Mouse (Mus musculus) heart, postnatal 10 days (tissue): ENCODE measurements around the gene Amph. TPM values are rescaled to one million over a fixed set of nuclear protein-coding genes. Genes with fewer than 3 reads are reported as not detected.
"Not testable (repeated sequence)": the region's sequence is repeated elsewhere in the genome, so short reads cannot be mapped to it uniquely, and the experiment has no call there.

ENCODE experiments used
- DNase-seq, 2 experiments: peaks; one replicate each; pipeline ENCODE4 v3.0.0; 2021
- intact Hi-C: fragments of 180-260 bp; cut with DNase I; formaldehyde crosslinking; loops from one replicate; pipeline ENCODE4 v1.15.1; 2025
- total RNA-seq, 2 experiments: library from RNA; stranded (reverse); gene quantifications; 2 replicates each; pipeline ENCODE4 v1.2.3; 2021

Amph gene
- total RNA-seq, 2 experiments from 2014 or later, result 1.0 to 1.1 TPM

GRCm38 (mm10) chr13:19025091-19025688, 77.2 kb downstream of the Amph start:
- peak in 1 of 2 experiments; percentile 6 for DNase-seq
- intact Hi-C loops, result no loop called here

DNA sequence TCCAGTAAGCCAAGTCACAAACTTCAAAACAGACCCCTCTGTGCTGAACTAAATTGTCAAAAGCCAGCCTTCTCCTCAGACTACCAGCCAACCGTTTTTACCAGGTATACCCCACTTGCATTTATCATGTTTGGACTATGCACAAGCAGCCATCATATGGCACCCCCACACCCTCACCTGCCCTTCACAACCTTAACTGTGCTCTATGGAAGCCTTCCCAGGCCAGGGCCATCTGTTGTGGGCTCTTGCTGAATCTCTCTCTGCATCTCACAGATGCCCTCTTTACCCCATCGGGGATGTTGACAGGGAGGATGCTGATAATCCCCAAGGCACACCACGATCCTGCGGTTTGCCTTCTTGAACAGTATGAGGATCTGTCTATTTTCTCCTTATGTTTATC, 77.9 kb downstream of the Amph start:
- intact Hi-C loops, result no loop called here
- no peak for DNase-seq

DNA sequence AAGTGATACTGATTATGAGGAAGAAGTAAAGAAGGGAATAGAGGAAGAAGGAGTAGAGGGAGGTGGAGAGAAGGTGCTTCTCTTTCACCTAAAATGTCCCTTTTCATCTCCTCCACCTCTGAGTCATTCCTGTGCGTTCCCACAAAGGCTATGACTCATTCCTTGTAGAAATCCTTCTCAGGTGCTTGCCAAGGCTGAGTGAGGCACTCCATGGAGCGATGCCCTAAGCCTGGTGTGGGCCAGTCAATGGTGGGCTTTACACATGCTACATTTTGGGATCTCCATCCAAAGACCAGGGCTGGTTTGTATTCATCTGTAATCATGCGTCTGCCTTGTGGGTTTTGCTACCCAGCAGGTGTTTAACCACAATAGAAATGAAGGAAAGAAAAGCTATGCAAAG, 78.9 kb downstream of the Amph start:
- intact Hi-C loops, result no loop called here

DNA sequence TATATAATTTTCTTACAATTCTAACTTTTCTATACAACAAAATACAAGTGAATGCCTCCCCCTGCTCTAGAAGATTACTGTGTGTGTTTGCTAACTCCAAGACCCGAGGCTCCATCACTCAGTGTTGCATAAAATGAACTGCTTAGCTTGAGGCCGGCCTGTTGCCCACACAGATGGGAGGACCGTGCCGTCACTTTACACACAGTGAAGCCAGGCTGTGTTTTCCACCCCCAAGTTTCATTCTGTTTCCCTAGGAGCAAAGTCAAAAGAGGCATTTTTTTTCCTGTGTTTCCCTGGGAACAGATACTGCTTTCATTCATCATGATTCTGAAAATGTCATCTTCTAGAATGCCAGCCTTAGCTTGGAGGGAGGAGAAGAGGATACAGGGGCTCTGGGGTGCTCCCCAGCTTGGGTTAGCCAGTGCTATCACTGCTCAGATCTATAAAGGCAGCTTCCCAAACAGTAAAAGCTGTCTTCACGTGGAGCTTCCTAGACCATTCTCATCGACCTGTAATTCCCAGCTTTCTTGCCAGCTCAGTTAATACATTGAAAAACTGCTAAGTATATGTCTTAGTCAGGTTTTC, 79.9 kb downstream of the Amph start:
- DNase-seq, result no peak
- intact Hi-C loops, result no loop called here

More for the DNA sequence above, 78.9 kb downstream of the Amph start:
- DNase-seq, result no peak

DNA sequence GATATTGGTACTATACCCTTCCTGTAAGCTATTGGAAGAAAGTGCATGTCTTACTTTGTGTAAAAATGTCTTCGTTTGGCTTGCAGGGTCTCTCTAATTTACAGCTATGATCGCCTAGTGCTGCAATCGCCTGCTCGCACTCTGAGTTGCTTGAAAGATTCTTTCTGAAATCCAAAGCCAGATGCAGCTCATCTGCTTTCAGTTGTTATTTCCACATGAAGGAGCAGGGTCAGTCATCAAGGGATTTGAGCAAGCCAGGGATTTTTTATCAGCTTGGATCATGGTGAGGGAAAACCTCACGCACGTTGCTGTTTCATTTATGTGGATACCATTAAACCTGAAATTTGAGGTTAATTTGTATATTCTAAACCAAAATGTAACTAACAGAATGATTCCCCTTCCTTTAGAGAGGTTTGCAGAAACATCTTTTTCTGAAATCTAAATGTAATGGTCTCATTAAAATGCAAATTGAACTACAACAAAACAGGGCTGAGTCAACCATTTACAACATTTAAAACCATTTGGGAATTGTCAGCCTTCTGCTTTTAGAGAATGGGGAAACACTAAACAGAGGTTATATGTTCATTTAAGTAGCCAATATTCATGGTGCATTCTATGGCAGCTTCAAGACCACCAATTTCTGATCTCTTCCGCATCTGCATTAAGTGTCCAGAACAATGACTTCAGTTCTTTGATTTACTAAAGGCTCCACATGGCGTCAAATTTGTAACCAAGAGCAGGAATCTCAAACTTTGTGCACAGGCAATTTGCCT, 84.1 kb downstream of the Amph start:
- no peak for DNase-seq
- intact Hi-C loops, result no loop called here

GRCm38 (mm10) chr13:19052090-19052489, 104.1 kb downstream of the Amph start:
- DNase-seq, result no peak
- intact Hi-C loops, result no loop called here

DNA sequence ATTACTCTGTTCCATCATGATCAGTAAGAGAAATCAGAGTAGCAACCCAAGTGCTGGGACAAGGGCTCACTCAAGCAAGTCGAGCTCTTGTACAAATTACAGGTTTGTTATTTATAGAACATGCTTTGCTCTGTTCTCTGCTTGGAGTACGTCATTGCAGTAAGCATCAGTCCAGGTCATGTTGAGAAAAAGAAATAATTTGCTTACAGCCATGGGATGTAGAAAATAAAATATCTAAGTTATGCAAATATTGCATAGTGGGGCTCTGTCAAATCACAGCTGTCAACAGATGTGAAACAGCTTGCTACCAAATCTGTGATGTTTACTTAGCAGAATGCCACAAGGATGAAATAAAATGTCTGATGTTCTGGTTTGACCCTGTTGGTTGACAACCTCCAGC, 106.5 kb downstream of the Amph start:
- no peak for DNase-seq
- intact Hi-C loops, result no loop called here

GRCm38 (mm10) chr13:19072261-19072660, 124.3 kb downstream of the Amph start:
- peak in 1 of 2 experiments; percentile 4 for DNase-seq
- intact Hi-C loops, result no loop called here

- DNase-seq, result no peak
- intact Hi-C loops, result no loop called here
Observed at GRCm38 (mm10) chr13:19077427-19077826, 129.4 kb downstream of the Amph start.

DNA sequence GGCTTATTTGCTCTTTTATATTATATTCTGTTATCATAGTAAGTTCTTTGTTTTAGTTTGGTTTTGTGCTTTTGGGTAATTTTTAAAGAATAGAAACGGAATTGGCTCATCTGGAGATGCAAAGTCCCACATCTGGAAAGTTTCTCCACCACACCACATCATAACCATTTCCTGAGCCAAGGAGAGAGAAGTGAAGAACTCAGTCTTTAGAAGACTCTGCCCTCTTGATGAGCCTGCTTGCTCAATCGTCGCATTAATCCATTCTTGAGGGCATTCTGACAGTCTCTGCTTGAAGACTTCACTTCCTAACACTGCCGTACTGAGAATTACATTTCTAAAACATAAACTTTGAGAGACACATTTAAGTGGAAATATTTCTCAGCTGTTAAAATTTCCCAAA, 133.9 kb downstream of the Amph start:
- no peak for DNase-seq
- intact Hi-C loops, result no loop called here

- intact Hi-C loops, result no loop called here
- no peak for DNase-seq
Observed at GRCm38 (mm10) chr13:19094571-19094970, 146.6 kb downstream of the Amph start.

- intact Hi-C loops, result no loop called here
- DNase-seq, result no peak
Observed at GRCm38 (mm10) chr13:19097117-19097516, 149.1 kb downstream of the Amph start.

GRCm38 (mm10) chr13:19101889-19102402, 153.9 kb downstream of the Amph start:
- DNase-seq, result no peak
- intact Hi-C loops, result no loop called here

- DNase-seq, result peak in 1 of 2 experiments; percentile 2
- intact Hi-C loops, result no loop called here
Observed at GRCm38 (mm10) chr13:19106418-19106817, 158.4 kb downstream of the Amph start.

- intact Hi-C loops, result no loop called here
Observed at GRCm38 (mm10) chr13:19109331-19109730, 161.3 kb downstream of the Amph start.

DNA sequence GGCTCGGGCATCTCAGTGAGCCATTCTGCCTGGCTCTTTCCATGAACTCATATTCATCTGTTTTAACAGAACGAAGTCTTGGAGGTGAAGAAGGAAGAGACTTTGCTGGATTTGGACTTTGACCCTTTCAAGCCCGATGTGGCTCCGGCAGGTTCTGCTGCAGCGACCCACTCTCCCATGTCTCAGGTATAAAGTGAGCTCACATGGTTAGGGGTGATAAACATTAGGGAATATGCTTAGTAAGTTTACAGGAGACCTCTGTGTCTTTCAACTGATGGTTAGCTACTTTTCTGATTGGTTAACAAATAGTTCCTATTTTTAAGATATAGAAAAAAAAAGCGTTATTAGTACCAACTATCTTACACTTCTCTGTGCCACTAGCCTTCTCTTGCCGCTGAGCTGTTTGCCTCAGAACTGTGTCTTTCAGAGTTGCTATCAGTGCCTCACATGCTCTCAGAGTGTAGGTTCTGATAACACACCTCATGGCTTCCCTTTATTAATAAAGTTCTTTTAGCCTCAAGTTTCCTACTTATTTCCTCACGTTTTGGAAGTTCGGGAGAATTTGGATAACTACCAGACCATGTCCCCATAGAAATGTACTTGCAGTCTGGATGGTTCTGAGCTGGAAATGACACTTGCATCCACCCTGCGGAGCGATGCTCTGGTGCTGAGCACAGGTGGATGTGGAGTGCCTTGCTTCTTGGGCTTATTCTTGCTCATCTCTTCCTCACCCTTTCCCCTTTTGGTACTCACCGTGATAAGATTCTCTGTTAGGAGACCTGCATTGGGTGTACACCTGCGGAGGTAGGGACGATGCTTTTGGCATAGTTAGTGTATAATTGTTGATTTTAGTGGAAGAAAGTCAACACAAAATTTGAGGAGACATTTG, 165.3 kb downstream of the Amph start:
- DNase-seq, result no peak
- intact Hi-C loops, result no loop called here

More at GRCm38 (mm10) chr13:19109331-19109730, 161.3 kb downstream of the Amph start:
- no peak for DNase-seq

DNA sequence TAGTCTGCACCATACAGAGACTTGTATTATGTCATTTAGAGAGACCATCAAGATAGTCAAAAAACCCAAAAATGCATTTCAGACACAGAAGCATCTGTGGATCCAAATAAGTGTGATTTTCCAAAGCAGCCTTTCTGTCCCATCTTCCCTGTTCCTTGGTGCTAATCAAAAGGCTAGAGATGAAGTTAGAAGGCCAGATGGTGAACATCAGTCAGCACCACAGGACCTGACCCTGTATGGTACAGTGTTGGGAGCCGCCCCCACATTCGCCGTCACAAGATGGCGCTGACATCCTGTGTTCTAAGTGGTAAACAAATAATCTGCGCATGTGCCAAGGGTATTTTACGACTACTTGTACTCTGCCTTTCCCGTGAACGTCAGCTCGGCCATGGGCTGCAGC, 166.8 kb downstream of the Amph start:
- DNase-seq, intact Hi-C loops: not testable (repeated sequence)

- DNase-seq, result no peak
- intact Hi-C loops, result no loop called here
Observed at GRCm38 (mm10) chr13:19126912-19127552, 179.0 kb downstream of the Amph start.

GRCm38 (mm10) chr13:19133833-19134232, 185.8 kb downstream of the Amph start:
- intact Hi-C loops, result loop anchor here (2.0 to 10.0 kb wide), 2 partner anchors 265 to 1009 kb away; no protein-coding TSS in a partner anchor

GRCm38 (mm10) chr13:19137212-19137611, 189.2 kb downstream of the Amph start:
- DNase-seq, result no peak
- intact Hi-C loops, result loop anchor here (10.0 kb wide), 1 partner anchor 1012 kb away; no protein-coding TSS in a partner anchor

More at GRCm38 (mm10) chr13:19133833-19134232, 185.8 kb downstream of the Amph start:
- peak; percentile 32 to 42 for DNase-seq
